Mouse (Mus musculus) hindbrain, postnatal 0 days (tissue): ENCODE data around the gene Itpr2. TPM values are rescaled to one million over a fixed set of nuclear protein-coding genes. Genes with fewer than 3 reads are reported as not detected.

Experiments
- ATAC-seq: fragments of 200-750 bp; cut with Nextera tagmentation; 2 replicates; pipeline ENCODE4 v1.8.0; 2017; ENCODE audit warnings: mild to moderate bottlenecking, moderate TSS enrichment, moderate library complexity
- DNase-seq: peaks from one replicate; pipeline ENCODE4 v3.0.0-alpha.2; 2015; ENCODE audit warnings: low spot score
- H3K27ac ChIP-seq: fragments of 300-500 bp; sonication (generic); 2 replicates; pipeline ENCODE4 v1.5.1; 2014; ENCODE audit warnings: mild to moderate bottlenecking
- H3K27me3 ChIP-seq: fragments of 300-500 bp; sonication (generic); 2 replicates; pipeline ENCODE4 v1.6.1; 2014; ENCODE audit warnings: low read length, mixed read lengths; ENCODE audit not compliant: insufficient read depth
- H3K36me3 ChIP-seq: fragments of 300-500 bp; sonication (generic); 2 replicates; pipeline ENCODE4 v1.6.1; 2014; ENCODE audit warnings: low read length, mixed read lengths; ENCODE audit not compliant: insufficient read depth
- H3K4me1 ChIP-seq: fragments of 300-500 bp; sonication (generic); 2 replicates; pipeline ENCODE4 v1.6.1; 2014; ENCODE audit warnings: antibody characterized with exemption, low read length, mixed read lengths; ENCODE audit not compliant: insufficient read depth
- H3K4me2 ChIP-seq: fragments of 300-500 bp; sonication (generic); 2 replicates; pipeline ENCODE4 v1.6.1; 2014; ENCODE audit warnings: low read depth, mild to moderate bottlenecking, low read length, moderate library complexity, mixed read lengths
- H3K4me3 ChIP-seq: fragments of 300-500 bp; sonication (generic); 2 replicates; pipeline ENCODE4 v1.5.1; 2014; ENCODE audit warnings: low read length
- H3K9ac ChIP-seq: fragments of 300-500 bp; sonication (generic); replicated peaks from 2 replicates; pipeline ENCODE4 v1.6.1; 2014; ENCODE audit warnings: mild to moderate bottlenecking, low read length, moderate library complexity, mixed read lengths
- H3K9me3 ChIP-seq: fragments of 300-500 bp; sonication (generic); 2 replicates; pipeline ENCODE4 v1.6.1; 2016; ENCODE audit warnings: low read length, mixed read lengths
- CTCF ChIP-seq: IDR thresholded peaks from 2 replicates; pipeline ENCODE4 v1.5.1; 2016; ENCODE audit warnings: antibody characterized with exemption, control low read depth, low read depth
- WGBS: fragments of 180-500 bp; shearing (Covaris S2); extraction: QIAGEN DNeasy Blood & Tissue Kit; methylation state at CpG from one replicate; pipeline ENCODE4 v1.1.7; 2014; 5-methylcytosine and 5-hydroxymethylcytosine counted together
- polyA plus RNA-seq: library from polyadenylated mRNA; unstranded; fragments of >200 nt; fragmentation: Nextera tagmentation; extraction: Ambion mirVana; gene quantifications from 2 replicates; pipeline ENCODE4 v1.2.1, GENCODE M21; 2015
- total RNA-seq: library from RNA; depleted of rRNA; stranded (reverse); fragments of >200 nt; gene quantifications from 2 replicates; pipeline ENCODE4 v1.2.3, GENCODE M21; 2014; rRNA removed

Itpr2 gene
- total and polyA plus RNA-seq, 2 experiments from 2014 or later: 15.3 to 15.7 TPM

- H3K4me3 ChIP-seq: no peak overlapping the region
- no peak for ATAC-seq
- H3K27ac ChIP-seq: no peak overlapping the region
- H3K9ac ChIP-seq: no peak overlapping the region
- 86% methylated on average over 1 of the region's 1 CpGs for WGBS
- H3K4me1 ChIP-seq: no peaks in the 10 kb centered on the region
- no peaks in the 10 kb centered on the region for H3K36me3 ChIP-seq
- no peak for DNase-seq
- H3K4me2 ChIP-seq: no peak overlapping the region
- 0 out of 2 replicates have a peak, but pooled peaks cover 5% of the 10 kb centered on the region for H3K9me3 ChIP-seq
- TF ChIP-seq CTCF: no peak
- H3K27me3 ChIP-seq: no peaks in the 10 kb centered on the region
Measured at GRCm38 (mm10) chr6:146072842-146073241, 429.2 kb downstream of the Itpr2 start.

- Histone ChIP-seq H3K27me3 (no peaks in the 10 kb centered on the region), H3K4me3 (no peak overlapping the region), H3K9me3 (0 out of 2 replicates have a peak, but pooled peaks cover 5% of the 10 kb centered on the region), H3K9ac (no peak overlapping the region), H3K4me2 (no peak overlapping the region), H3K4me1 (no peaks in the 10 kb centered on the region), H3K36me3 (no peaks in the 10 kb centered on the region), H3K27ac (no peak overlapping the region)
- TF ChIP-seq CTCF: no peak
- WGBS: 91% methylated on average over 1 of the region's 1 CpGs
- DNase-seq (no peak), ATAC-seq (no peak)
Measured at GRCm38 (mm10) chr6:146071883-146072282, 430.1 kb downstream of the Itpr2 start.

Other genes with a start within 250 kb of the Itpr2 start
- gene Fgfr1op2, start 75.0 kb upstream of the Itpr2 start, total RNA-seq: 21.6 and 22.3 TPM in 2 replicates
- 45.9 and 51.5 TPM in 2 replicates for gene Fgfr1op2, start 75.0 kb upstream of the Itpr2 start, polyA plus RNA-seq
- 19.3 and 24.6 TPM in 2 replicates for gene Ints13, start 75.6 kb upstream of the Itpr2 start, total RNA-seq
- 25.7 and 26.4 TPM in 2 replicates for gene Ints13, start 75.6 kb upstream of the Itpr2 start, polyA plus RNA-seq
- 23.7 and 42.3 TPM in 2 replicates for gene Med21, start 140.3 kb upstream of the Itpr2 start, total RNA-seq
- gene Med21, start 140.3 kb upstream of the Itpr2 start, polyA plus RNA-seq: 112 and 116 TPM in 2 replicates
- gene Tm7sf3, start 140.6 kb upstream of the Itpr2 start, total RNA-seq: 43.9 and 45.6 TPM in 2 replicates
- 37.2 and 39.5 TPM in 2 replicates for gene Tm7sf3, start 140.6 kb upstream of the Itpr2 start, polyA plus RNA-seq
- 4.5 and 5.0 TPM in 2 replicates for gene Stk38l, start 222.8 kb upstream of the Itpr2 start, total RNA-seq
- gene Stk38l, start 222.8 kb upstream of the Itpr2 start, polyA plus RNA-seq: 12.3 and 14.4 TPM in 2 replicates